Mouse (Mus musculus) midbrain, postnatal 0 days (tissue): ENCODE measurements at regions not wholly inside any gene's neighbourhood (a gene's known extent, or its start where the extent isn't known, plus 50 kb on each side); places are given as distances from the start of the nearest gene placed in this dataset.

Experiments used
- ATAC-seq: fragments of 200-750 bp; cut with Nextera tagmentation; 2 replicates; pipeline ENCODE4 v1.8.0; 2017; ENCODE audit warnings: moderate number of reproducible peaks, mild to moderate bottlenecking, moderate TSS enrichment, moderate library complexity; ENCODE audit not compliant: low FRiP score
- DNase-seq: peaks from one replicate; pipeline ENCODE4 v3.0.0-alpha.2; 2015; ENCODE audit warnings: low spot score
- H3K27ac ChIP-seq: fragments of 300-500 bp; sonication (generic); 2 replicates; pipeline ENCODE4 v1.5.1; 2014; ENCODE audit warnings: low read depth, mild to moderate bottlenecking, low read length, mixed read lengths
- H3K27me3 ChIP-seq: fragments of 300-500 bp; sonication (generic); 2 replicates; pipeline ENCODE4 v1.6.1; 2014; ENCODE audit warnings: low read length, control low read depth, mixed read lengths; ENCODE audit not compliant: insufficient read depth
- H3K36me3 ChIP-seq: fragments of 300-500 bp; sonication (generic); 2 replicates; pipeline ENCODE4 v1.6.1; 2014; ENCODE audit warnings: low read length, control low read depth, mixed read lengths; ENCODE audit not compliant: insufficient read depth
- H3K4me1 ChIP-seq: fragments of 300-500 bp; sonication (generic); 2 replicates; pipeline ENCODE4 v1.6.1; 2014; ENCODE audit warnings: mild to moderate bottlenecking, control low read depth, antibody characterized with exemption, low read length, mixed read lengths; ENCODE audit not compliant: insufficient read depth
- H3K4me2 ChIP-seq: fragments of 300-500 bp; sonication (generic); 2 replicates; pipeline ENCODE4 v1.6.1; 2014; ENCODE audit warnings: low read depth, mild to moderate bottlenecking, low read length, mixed read lengths; ENCODE audit not compliant: poor library complexity, severe bottlenecking
- H3K4me3 ChIP-seq: fragments of 300-500 bp; sonication (generic); 2 replicates; pipeline ENCODE4 v1.5.1; 2014; ENCODE audit warnings: low read depth, mild to moderate bottlenecking, low read length, moderate library complexity
- H3K9ac ChIP-seq: fragments of 300-500 bp; sonication (generic); replicated peaks from 2 replicates; pipeline ENCODE4 v1.6.1; 2014; ENCODE audit warnings: mild to moderate bottlenecking, low read length, moderate library complexity, mixed read lengths; ENCODE audit not compliant: poor library complexity, severe bottlenecking
- H3K9me3 ChIP-seq: fragments of 300-500 bp; sonication (generic); 2 replicates; pipeline ENCODE4 v1.6.1; 2016; ENCODE audit warnings: low read length, control low read depth
- CTCF ChIP-seq: IDR thresholded peaks from 2 replicates; pipeline ENCODE4 v1.5.1; 2016; ENCODE audit warnings: antibody characterized with exemption, mild to moderate bottlenecking
- WGBS: fragments of 180-500 bp; shearing (Covaris S2); extraction: QIAGEN DNeasy Blood & Tissue Kit; methylation state at CpG from one replicate; pipeline ENCODE4 v1.1.7; 2014; 5-methylcytosine and 5-hydroxymethylcytosine counted together

- Histone ChIP-seq H3K4me2 (no peak overlapping the region), H3K27ac (no peak overlapping the region), H3K4me1 (no peaks in the 10 kb centered on the region), H3K9ac (no peak overlapping the region), H3K27me3 (no peaks in the 10 kb centered on the region), H3K4me3 (no peak overlapping the region), H3K9me3 (no peaks in the 10 kb centered on the region), H3K36me3 (no peaks in the 10 kb centered on the region)
- TF ChIP-seq CTCF, result no peak
- ATAC-seq, result no peak
- DNase-seq, result no peak
- 80% methylated on average over 3 of the region's 3 CpGs for WGBS
These were observed 332.3 kb downstream of the Prr30 start for GRCm38 (mm10) chr14:100867790-100868189.

DNA sequence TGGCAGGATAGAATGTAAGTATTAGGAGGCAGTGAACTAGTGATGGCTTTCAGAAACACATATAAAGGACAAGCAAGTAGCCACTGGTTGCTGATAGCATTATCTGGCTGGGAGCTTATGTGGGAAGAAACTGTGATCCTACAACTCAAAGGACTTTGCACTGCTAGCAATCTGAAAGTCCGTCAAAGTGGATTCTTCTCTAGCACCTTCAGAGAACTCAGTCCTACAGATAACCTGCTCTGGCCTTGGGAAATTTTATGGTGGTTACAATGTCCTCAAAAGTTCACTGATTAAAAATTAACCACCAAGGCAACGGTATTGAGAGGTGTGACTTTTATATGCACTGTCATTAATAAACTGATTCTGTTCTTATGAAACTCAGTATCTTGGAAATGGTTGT, 335.3 kb downstream of the Prr30 start:
- no peak for ATAC-seq

GRCm38 (mm10) chr14:100864164-100864563, 336.0 kb downstream of the Prr30 start:
- H3K9ac ChIP-seq, result no peak overlapping the region
- no peaks in the 10 kb centered on the region for H3K27me3 ChIP-seq
- 91% methylated on average over 1 of the region's 1 CpGs for WGBS
- ATAC-seq (no peak), DNase-seq (no peak)
- no peak overlapping the region for H3K4me2 ChIP-seq
- no peaks in the 10 kb centered on the region for H3K4me1 ChIP-seq
- no peaks in the 10 kb centered on the region for H3K9me3 ChIP-seq
- no peaks in the 10 kb centered on the region for H3K36me3 ChIP-seq
- TF ChIP-seq CTCF, result no peak
- H3K4me3 ChIP-seq, result no peak overlapping the region
- no peak overlapping the region for H3K27ac ChIP-seq

More for the DNA sequence above, 335.3 kb downstream of the Prr30 start:
- no peak overlapping the region for H3K4me3 ChIP-seq
- H3K27me3 ChIP-seq, result no peaks in the 10 kb centered on the region
- WGBS, result 77% methylated on average over 2 of the region's 2 CpGs
- DNase-seq, result no peak
- no peaks in the 10 kb centered on the region for H3K36me3 ChIP-seq
- no peak overlapping the region for H3K4me2 ChIP-seq
- no peaks in the 10 kb centered on the region for H3K4me1 ChIP-seq
- H3K27ac ChIP-seq, result no peak overlapping the region
- no peak for TF ChIP-seq CTCF
- H3K9ac ChIP-seq, result no peak overlapping the region
- H3K9me3 ChIP-seq, result no peaks in the 10 kb centered on the region

- no peak for ATAC-seq
- peak; percentile 72 for DNase-seq
- H3K36me3 ChIP-seq, result no peaks in the 10 kb centered on the region
These were observed 357.3 kb downstream of the Prr30 start for GRCm38 (mm10) chr14:100842828-100843227.

More at GRCm38 (mm10) chr14:100842828-100843227, 357.3 kb downstream of the Prr30 start:
- no peak overlapping the region for H3K4me3 ChIP-seq
- no peak for TF ChIP-seq CTCF
- no peak overlapping the region for H3K4me2 ChIP-seq
- no peaks in the 10 kb centered on the region for H3K9me3 ChIP-seq
- H3K27ac ChIP-seq, result no peak overlapping the region
- no peaks in the 10 kb centered on the region for H3K4me1 ChIP-seq
- no peak overlapping the region for H3K9ac ChIP-seq
- 72% methylated on average over 3 of the region's 3 CpGs for WGBS
- H3K27me3 ChIP-seq, result no peaks in the 10 kb centered on the region
